Mouse (Mus musculus) embryonic facial prominence, embryonic 11.5 days (tissue): Measurements from ENCODE around the gene Cyfip1. TPM values are rescaled to one million over a fixed set of nuclear protein-coding genes. Genes with fewer than 3 reads are reported as not detected.

ENCODE experiments used
- ATAC-seq: fragments of 200-750 bp; cut with Nextera tagmentation; replicated peaks from 2 replicates; pipeline ENCODE4 v1.8.0; 2017; ENCODE audit warnings: low read depth; ENCODE audit not compliant: insufficient number of reproducible peaks, low FRiP score, low TSS enrichment
- DNase-seq: peaks from one replicate; pipeline ENCODE4 v3.0.0-alpha.2; 2015; ENCODE audit warnings: low spot score
- H3K27ac ChIP-seq: fragments of 300-500 bp; sonication (generic); replicated peaks from 2 replicates; pipeline ENCODE4 v1.5.1; 2014; ENCODE audit warnings: mild to moderate bottlenecking, low read depth, low read length, control low read depth
- H3K27me3 ChIP-seq: fragments of 300-500 bp; sonication (generic); 2 replicates; pipeline ENCODE4 v1.6.1; 2014; ENCODE audit warnings: mild to moderate bottlenecking, low read length, moderate library complexity, mixed read lengths; ENCODE audit not compliant: control insufficient read depth, insufficient read depth
- H3K36me3 ChIP-seq: fragments of 300-500 bp; sonication (generic); replicated peaks from 2 replicates; pipeline ENCODE4 v1.6.1; 2014; ENCODE audit warnings: low read depth, mild to moderate bottlenecking, low read length, moderate library complexity, mixed read lengths; ENCODE audit not compliant: control insufficient read depth, insufficient read depth
- H3K4me1 ChIP-seq: fragments of 300-500 bp; sonication (generic); 2 replicates; pipeline ENCODE4 v1.6.1; 2014; ENCODE audit warnings: low read length, mixed read lengths; ENCODE audit not compliant: control insufficient read depth, insufficient read depth
- H3K4me2 ChIP-seq: fragments of 300-500 bp; sonication (generic); 2 replicates; pipeline ENCODE4 v1.6.1; 2014; ENCODE audit warnings: low read depth, mild to moderate bottlenecking, control low read depth, low read length, moderate library complexity
- H3K4me3 ChIP-seq: fragments of 300-500 bp; sonication (generic); 2 replicates; pipeline ENCODE4 v1.5.1; 2014; ENCODE audit warnings: low read depth, low read length, control low read depth
- H3K9ac ChIP-seq: fragments of 300-500 bp; sonication (generic); replicated peaks from 2 replicates; pipeline ENCODE4 v1.6.1; 2014; ENCODE audit warnings: mild to moderate bottlenecking, control low read depth, low read length
- H3K9me3 ChIP-seq: fragments of 300-500 bp; sonication (generic); replicated peaks from 2 replicates; pipeline ENCODE4 v1.6.1; 2016; ENCODE audit warnings: mild to moderate bottlenecking, low read length, inconsistent platforms, mixed read lengths; ENCODE audit not compliant: control insufficient read depth
- WGBS: fragments of 180-500 bp; shearing (Covaris S2); extraction: QIAGEN DNeasy Blood & Tissue Kit; methylation state at CpG from one replicate; pipeline ENCODE4 v1.1.7; 2014; 5-methylcytosine and 5-hydroxymethylcytosine counted together
- polyA plus RNA-seq: library from polyadenylated mRNA; unstranded; fragments of >200 nt; fragmentation: Nextera tagmentation; extraction: Ambion mirVana; gene quantifications from 2 replicates; pipeline ENCODE4 v1.2.1, GENCODE M21; 2014

The Cyfip1 gene
- polyA plus RNA-seq, 1 experiment from 2014 or later = 122 TPM

- H3K36me3 ChIP-seq = no peaks in the 10 kb centered on the region; the same call in 1 of the 2 replicates
- H3K4me2 ChIP-seq = no peak overlapping the region
- H3K27ac ChIP-seq = no peak overlapping the region
- no peaks in the 10 kb centered on the region for H3K4me1 ChIP-seq
- no peak overlapping the region for H3K9ac ChIP-seq
- DNase-seq (no peak), ATAC-seq (no peak)
- no peaks in the 10 kb centered on the region for H3K9me3 ChIP-seq
- 92% methylated on average over 2 of the region's 2 CpGs for WGBS
- H3K27me3 ChIP-seq = no peaks in the 10 kb centered on the region
- no peak overlapping the region for H3K4me3 ChIP-seq
Observed at GRCm38 (mm10) chr7:55981511-55981910, 140.0 kb downstream of the Cyfip1 start.

Other genes with a start within 250 kb of the Cyfip1 start
- 0.49 and 0.79 TPM in 2 replicates for gene Siglech, start 73.6 kb upstream of the Cyfip1 start, polyA plus RNA-seq
- 31.6 and 33.0 TPM in 2 replicates for gene Tubgcp5, start 47.6 kb upstream of the Cyfip1 start, polyA plus RNA-seq
- gene Nipa2, start 120.7 kb downstream of the Cyfip1 start, polyA plus RNA-seq = 54.4 and 55.1 TPM in 2 replicates
- gene Nipa1, start 178.2 kb downstream of the Cyfip1 start, polyA plus RNA-seq = 7.4 and 8.3 TPM in 2 replicates
- 22.9 and 27.4 TPM in 2 replicates for gene Herc2, start 208.5 kb downstream of the Cyfip1 start, polyA plus RNA-seq